Mouse (Mus musculus) CH12.LX (cell line): ENCODE measurements around the gene Vps9d1. TPM values are rescaled to one million over a fixed set of nuclear protein-coding genes. Genes with fewer than 3 reads are reported as not detected.
A peak's percentile ranks its signal among the peaks of the same experiment; 100 is the strongest.
"Not testable (repeated sequence)": the region's sequence is repeated elsewhere in the genome, so short reads cannot be mapped to it uniquely, and the experiment has no call there.

Source experiments
- DNase-seq: peaks from one replicate; pipeline ENCODE4 v3.0.0-alpha.2; 2013; ENCODE audit errors: extremely low read depth
- H3K27ac ChIP-seq: 2 replicates; pipeline ENCODE4 v1.5.1; 2012; ENCODE audit warnings: low read depth, mild to moderate bottlenecking, control low read depth, moderate library complexity; ENCODE audit not compliant: insufficient read depth
- H3K27me3 ChIP-seq: replicated peaks from 2 replicates; pipeline ENCODE3; 2012; ENCODE audit warnings: inconsistent platforms
- H3K36me3 ChIP-seq, 2 experiments: replicated peaks in 1 of 2; 2 replicates each; pipeline versions ENCODE3 to v1.6.1; 2012; ENCODE audit warnings: inconsistent platforms in 1 of 2, low read length in 1 of 2, mild to moderate bottlenecking in 1 of 2, mixed read lengths in 1 of 2, moderate library complexity in 1 of 2; ENCODE audit not compliant: control insufficient read depth in 1 of 2, insufficient read depth in 1 of 2
- H3K4me1 ChIP-seq, 2 experiments: 2 replicates each; pipeline ENCODE4 v1.6.1; 2012; ENCODE audit warnings: inconsistent platforms in 1 of 2, moderate library complexity in 1 of 2; ENCODE audit not compliant: insufficient read depth in 2 of 2, control insufficient read depth in 1 of 2
- H3K4me2 ChIP-seq: 2 replicates; pipeline ENCODE4 v1.6.1; 2012; ENCODE audit warnings: low read depth, mild to moderate bottlenecking, control low read depth; ENCODE audit not compliant: poor library complexity, insufficient read depth, severe bottlenecking
- H3K4me3 ChIP-seq, 3 experiments: fragments of 150-350 bp in 1 of 3; sonication (generic) in 1 of 3; replicated peaks in 1 of 3; 2 replicates each; pipeline versions ENCODE3 to v1.5.1; 2011 to 2012; ENCODE audit warnings: low read depth in 2 of 3, low read length in 2 of 3, mild to moderate bottlenecking in 2 of 3, moderate library complexity in 2 of 3, control low read depth in 1 of 3, improper control_type of control experiment in 1 of 3, inconsistent platforms in 1 of 3, mixed read lengths in 1 of 3; ENCODE audit not compliant: poor library complexity in 1 of 3
- H3K79me2 ChIP-seq: replicated peaks from 2 replicates; pipeline ENCODE4 v1.6.1; 2012; ENCODE audit warnings: mild to moderate bottlenecking, moderate library complexity; ENCODE audit not compliant: control insufficient read depth, poor library complexity, insufficient read depth, severe bottlenecking; ENCODE audit errors: extremely low read depth
- H3K9ac ChIP-seq: 2 replicates; pipeline ENCODE4 v1.6.1; 2012; ENCODE audit warnings: low read depth, mild to moderate bottlenecking, control low read depth, moderate library complexity; ENCODE audit not compliant: insufficient read depth
- H3K9me3 ChIP-seq: replicated peaks from 2 replicates; pipeline ENCODE3; 2012; ENCODE audit warnings: low read length, inconsistent platforms, mixed read lengths
- BHLHE40 ChIP-seq: IDR thresholded peaks from 2 replicates; pipeline ENCODE4 v1.6.1; 2011; ENCODE audit warnings: mild to moderate bottlenecking, low read depth, low read length, improper control_type of control experiment
- CTCF ChIP-seq, 2 experiments: IDR thresholded peaks in 1 of 2; conservative IDR thresholded peaks in 1 of 2; 2 replicates each; pipeline ENCODE4 v1.5.1; 2011 to 2012; ENCODE audit warnings: low read depth in 2 of 2, low read length in 2 of 2, improper control_type of control experiment in 1 of 2, inconsistent platforms in 1 of 2, mild to moderate bottlenecking in 1 of 2, moderate library complexity in 1 of 2
- EP300 ChIP-seq: IDR thresholded peaks from 2 replicates; pipeline ENCODE4 v1.6.1; 2011; ENCODE audit warnings: low read length, improper control_type of control experiment
- KAT2A ChIP-seq: IDR thresholded peaks from 2 replicates; pipeline ENCODE4 v1.6.1; 2012; ENCODE audit warnings: low read length, improper control_type of control experiment, inconsistent platforms; ENCODE audit not compliant: insufficient replicate concordance
- MXI1 ChIP-seq: IDR thresholded peaks from 2 replicates; pipeline ENCODE4 v1.6.1; 2011; ENCODE audit warnings: mild to moderate bottlenecking, low read depth, low read length, improper control_type of control experiment
- NELFE ChIP-seq: IDR thresholded peaks from 2 replicates; pipeline ENCODE4 v1.6.1; 2011; ENCODE audit warnings: low read depth, low read length, improper control_type of control experiment
- NRF1 ChIP-seq: IDR thresholded peaks from 2 replicates; pipeline ENCODE4 v1.6.1; 2014; ENCODE audit warnings: low read depth, mild to moderate bottlenecking, inconsistent platforms, low read length, improper control_type of control experiment, moderate library complexity
- PAX5 ChIP-seq: IDR thresholded peaks from 2 replicates; pipeline ENCODE4 v1.6.1; 2012; ENCODE audit warnings: low read length, inconsistent platforms, mixed read lengths
- RAD21 ChIP-seq: IDR thresholded peaks from 2 replicates; pipeline ENCODE4 v1.6.1; 2011; ENCODE audit warnings: low read depth, mild to moderate bottlenecking, low read length, improper control_type of control experiment, moderate library complexity
- RCOR1 ChIP-seq: conservative IDR thresholded peaks from 2 replicates; pipeline ENCODE4 v1.6.1; 2012; ENCODE audit warnings: low read depth, mild to moderate bottlenecking, inconsistent platforms, low read length, improper control_type of control experiment
- SIN3A ChIP-seq: IDR thresholded peaks from 2 replicates; pipeline ENCODE4 v1.6.1; 2012; ENCODE audit warnings: low read length, improper control_type of control experiment, inconsistent platforms
- SMC3 ChIP-seq: IDR thresholded peaks from 2 replicates; pipeline ENCODE4 v1.6.1; 2011; ENCODE audit warnings: low read depth, low read length, improper control_type of control experiment
- USF1 ChIP-seq: IDR thresholded peaks from 2 replicates; pipeline ENCODE4 v1.6.1; 2014; ENCODE audit warnings: low read depth, mild to moderate bottlenecking, inconsistent platforms, low read length, improper control_type of control experiment
- ZC3H11A ChIP-seq: IDR thresholded peaks from 2 replicates; pipeline ENCODE4 v1.6.1; 2012; ENCODE audit warnings: low read depth, mild to moderate bottlenecking, inconsistent platforms, low read length, improper control_type of control experiment
- ZMIZ1 ChIP-seq: IDR thresholded peaks from 2 replicates; pipeline ENCODE4 v1.6.1; 2012; ENCODE audit warnings: low read depth, mild to moderate bottlenecking, inconsistent platforms, low read length, improper control_type of control experiment
- dilution Hi-C: fragments of 300-500 bp; cut with MboI; formaldehyde crosslinking; loops from 2 replicates; pipeline ENCODE4 v1.14.3; 2020; ENCODE audit warnings: low sequenced_read_pairs; ENCODE audit not compliant: extremely low pct_unique_long_range_greater_than_20kb, extremely low pct_ligation_motif_present
- in situ Hi-C: fragments of 300-500 bp; cut with MboI; formaldehyde crosslinking; loops from 3 replicates; pipeline ENCODE4 v1.14.3; 2019; ENCODE audit warnings: low sequenced_read_pairs, low pct_ligation_motif_present, low pct_unique_long_range_greater_than_20kb, mixed read lengths
- polyA plus RNA-seq: library from polyadenylated mRNA; unstranded; fragments of >175 nt; gene quantifications from 2 replicates; pipeline ENCODE4 v1.2.1, GENCODE M21; 2012; ENCODE audit warnings: low read depth; ENCODE audit not compliant: insufficient read length
- total RNA-seq, 2 experiments: library from RNA; depleted of rRNA; stranded (reverse); fragments of 300-350 nt in 1 of 2; fragments of >200 nt in 1 of 2; gene quantifications; 2 replicates each; pipeline ENCODE4 v1.2.3; 2012 to 2014

Gene Vps9d1
- total and polyA plus RNA-seq, 3 experiments = 2.8 to 9.7 (median 5.5) TPM

DNA sequence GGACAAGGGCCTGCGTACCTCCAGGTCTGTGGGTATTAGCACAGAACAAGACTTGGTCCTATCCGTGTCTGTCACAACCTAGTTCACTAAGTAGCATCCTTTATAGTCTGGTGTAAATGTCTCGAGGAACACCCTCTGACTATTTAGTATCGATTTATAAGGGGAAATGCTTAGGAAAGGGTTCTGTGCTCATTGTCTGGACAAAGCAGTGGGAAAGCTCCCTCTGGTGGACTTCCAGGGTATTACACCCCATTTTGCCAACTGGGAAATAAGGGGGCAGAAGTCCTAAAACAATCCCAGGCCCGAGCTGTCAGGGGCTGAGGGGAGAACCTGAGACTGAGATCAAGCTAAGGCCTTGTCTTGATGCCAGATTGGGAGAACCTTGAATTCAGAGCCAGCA is 51.9 kb downstream of the Vps9d1 start:
- in situ Hi-C loops = no loop called here
- peak; percentile 60 for DNase-seq
- peaks cover 25 to 36% of the 10 kb centered on the region in 2 experiments for H3K36me3 ChIP-seq
- no peak overlapping the region for H3K4me3 ChIP-seq
- H3K79me2 ChIP-seq = no peaks in the 10 kb centered on the region
- no peak for TF ChIP-seq PAX5
- no peak for TF ChIP-seq ZMIZ1
- no peak for TF ChIP-seq NRF1
- peak; percentile 81 for TF ChIP-seq SMC3
- no peak for TF ChIP-seq MXI1
- no peak for TF ChIP-seq RCOR1
- peak; percentile 80 for TF ChIP-seq RAD21
- peak; percentile 42; the same call in 1 of the 2 replicates for TF ChIP-seq NELFE
- no peak for TF ChIP-seq USF1
- peak; percentile 90 to 99 for TF ChIP-seq CTCF (conservative IDR thresholded peaks at IDR 0.05 in 1 of 2, IDR thresholded peaks at IDR 0.05 in 1 of 2; ENCODE audit: low read depth in 2 of 2, low read length in 2 of 2)
- TF ChIP-seq EP300 = no peak
- peak; percentile 19; the same call in 1 of the 2 replicates for TF ChIP-seq ZC3H11A
- TF ChIP-seq BHLHE40 = no peak
- H3K9me3 ChIP-seq = no peaks in the 10 kb centered on the region
- dilution Hi-C loops = no loop called here
- H3K9ac ChIP-seq = no peak overlapping the region
- H3K4me1 ChIP-seq = 0 out of 4 replicates have a peak, but pooled peaks cover 0 to 3% of the 10 kb centered on the region in 2 experiments
- H3K4me2 ChIP-seq = no peak overlapping the region
- no peak overlapping the region for H3K27ac ChIP-seq
- peaks cover 31% of the 10 kb centered on the region for H3K27me3 ChIP-seq

DNA sequence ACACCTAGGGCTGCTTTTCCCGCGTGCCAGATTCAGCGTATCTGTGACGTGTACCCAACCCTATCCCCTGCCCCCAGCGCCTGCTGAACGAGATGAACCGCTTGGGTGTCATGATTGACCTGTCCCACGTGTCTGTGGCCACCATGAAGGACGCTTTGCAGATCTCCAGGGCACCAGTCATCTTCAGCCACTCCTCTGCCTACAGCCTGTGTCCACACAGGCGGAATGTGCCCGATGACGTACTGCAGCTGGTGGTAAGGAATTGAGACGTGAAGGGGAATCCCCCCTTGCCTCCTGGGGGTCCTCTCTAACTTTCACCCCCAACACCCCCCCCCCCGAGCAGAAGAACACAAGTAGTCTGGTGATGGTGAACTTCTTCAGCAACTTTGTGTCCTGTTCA is 54.3 kb downstream of the Vps9d1 start:
- H3K4me3 ChIP-seq = no peak overlapping the region
- H3K79me2 ChIP-seq = no peaks in the 10 kb centered on the region
- no peak for DNase-seq
- no peak overlapping the region for H3K9ac ChIP-seq
- TF ChIP-seq KAT2A (no peak), BHLHE40 (0 out of 2 replicates have a peak, but pooled peaks have one; percentile 6), SIN3A (no peak)
- in situ Hi-C loops = loop anchor here (10.0 kb wide), 1 partner anchor 365 kb away; no protein-coding TSS in a partner anchor
- H3K36me3 ChIP-seq = peaks cover 6 to 17% of the 10 kb centered on the region in 2 experiments
- no peak overlapping the region for H3K27ac ChIP-seq
- H3K27me3 ChIP-seq = peaks cover 36% of the 10 kb centered on the region
- 0 out of 4 replicates have a peak, but pooled peaks cover 0 to 3% of the 10 kb centered on the region in 2 experiments for H3K4me1 ChIP-seq
- no peaks in the 10 kb centered on the region for H3K9me3 ChIP-seq
- dilution Hi-C loops = no loop called here
- no peak overlapping the region for H3K4me2 ChIP-seq

DNA sequence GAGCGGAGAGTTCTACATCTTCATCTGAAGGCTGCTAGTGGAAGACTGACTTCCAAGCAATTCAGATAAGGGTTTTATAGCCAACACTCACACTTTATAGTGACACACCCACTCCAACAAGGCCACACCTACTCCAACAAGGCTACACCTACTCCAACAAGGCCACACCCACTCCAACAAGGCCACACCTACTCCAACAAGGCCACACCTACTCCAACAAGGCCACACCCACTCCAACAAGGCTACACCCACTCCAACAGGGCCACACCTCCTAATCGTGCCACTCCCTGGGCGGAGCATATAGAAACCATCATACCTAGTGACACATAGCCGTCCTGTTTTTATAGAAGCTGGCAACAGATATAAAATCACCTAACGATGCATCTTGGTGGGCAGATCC is 57.1 kb downstream of the Vps9d1 start:
- H3K36me3 ChIP-seq, dilution Hi-C loops, H3K4me3 ChIP-seq, H3K4me1 ChIP-seq, H3K79me2 ChIP-seq, DNase-seq, H3K9ac ChIP-seq, H3K4me2 ChIP-seq, H3K27ac ChIP-seq, H3K9me3 ChIP-seq: not testable (repeated sequence)
- peaks cover 54% of the 10 kb centered on the region for H3K27me3 ChIP-seq
- in situ Hi-C loops = loop anchor here (10.0 kb wide), 1 partner anchor 362 kb away; no protein-coding TSS in a partner anchor
